Mouse (Mus musculus): ENCODE measurements around the gene Rnf223. TPM values are rescaled to one million over a fixed set of nuclear protein-coding genes. Genes with fewer than 3 reads are reported as not detected.

The Rnf223 gene
- polyA plus RNA-seq, 1 experiment from 2014 or later = 0.76 TPM

- H3K4me3 ChIP-seq (ENCODE audit: low read depth, low read length) = peak within 1 kb of the TSS; percentile 81
- peak; percentile 99 for ATAC-seq (ENCODE audit: low FRiP score)
- peak; percentile 98 for DNase-seq (ENCODE audit: low spot score)
- under 1% methylated on average over 56 of the region's 60 CpGs for WGBS
- H3K27me3 ChIP-seq (ENCODE audit: control insufficient read depth, insufficient read depth, low read length) = no peaks in the 10 kb centered on the region
- peak within 1 kb of the TSS; percentile 43 for H3K4me2 ChIP-seq (replicated peaks; ENCODE audit: low read depth, low read length)
- H3K9me3 ChIP-seq (ENCODE audit: control insufficient read depth, low read length) = no peaks in the 10 kb centered on the region
- H3K9ac ChIP-seq (ENCODE audit: low read depth, low read length) = peak within 1 kb of the TSS; percentile 80
- peak within 1 kb of the TSS; percentile 89 for H3K27ac ChIP-seq (ENCODE audit: low read depth, low read length)
- no peaks in the 10 kb centered on the region for H3K36me3 ChIP-seq (ENCODE audit: control insufficient read depth, insufficient read depth, low read length)
- no peaks in the 10 kb centered on the region for H3K4me1 ChIP-seq (replicated peaks; ENCODE audit: control insufficient read depth, insufficient read depth, low read length)
Observed at GRCm38 (mm10) chr4:156109570-156110331, 20.6 kb upstream of the Rnf223 start, which contains the start of gene 9430015G10Rik. 9430015G10Rik (plus strand) TSS chr4:156109982.

- Histone ChIP-seq H3K27me3 (ENCODE audit: control insufficient read depth, insufficient read depth, low read length) (no peaks in the 10 kb centered on the region), H3K27ac (ENCODE audit: low read depth, low read length) (no peak overlapping the region), H3K4me2 (replicated peaks; ENCODE audit: low read depth, low read length) (no peak overlapping the region), H3K9me3 (ENCODE audit: control insufficient read depth, low read length) (no peaks in the 10 kb centered on the region), H3K9ac (ENCODE audit: low read depth, low read length) (no peak overlapping the region), H3K4me3 (ENCODE audit: low read depth, low read length) (no peak overlapping the region), H3K4me1 (replicated peaks; ENCODE audit: control insufficient read depth, insufficient read depth, low read length) (no peaks in the 10 kb centered on the region), H3K36me3 (ENCODE audit: control insufficient read depth, insufficient read depth, low read length) (peaks cover 15% of the 10 kb centered on the region; the same call in 1 of the 2 replicates)
- WGBS = 97% methylated on average over 7 of the region's 7 CpGs
- DNase-seq (ENCODE audit: low spot score) (no peak), ATAC-seq (ENCODE audit: low FRiP score) (no peak)
Observed at GRCm38 (mm10) chr4:156124077-156124476, 6.2 kb upstream of the Rnf223 start.

- Histone ChIP-seq H3K4me2 (replicated peaks; ENCODE audit: low read depth, low read length) (no peak overlapping the region), H3K27me3 (ENCODE audit: control insufficient read depth, insufficient read depth, low read length) (no peaks in the 10 kb centered on the region), H3K9me3 (ENCODE audit: control insufficient read depth, low read length) (no peaks in the 10 kb centered on the region), H3K4me1 (replicated peaks; ENCODE audit: control insufficient read depth, insufficient read depth, low read length) (no peaks in the 10 kb centered on the region), H3K27ac (ENCODE audit: low read depth, low read length) (no peak overlapping the region), H3K4me3 (ENCODE audit: low read depth, low read length) (no peak overlapping the region), H3K9ac (ENCODE audit: low read depth, low read length) (no peak overlapping the region), H3K36me3 (ENCODE audit: control insufficient read depth, insufficient read depth, low read length) (peaks cover 12% of the 10 kb centered on the region; the same call in 1 of the 2 replicates)
- DNase-seq (ENCODE audit: low spot score) (no peak), ATAC-seq (ENCODE audit: low FRiP score) (no peak)
- 91% methylated on average over 6 of the region's 6 CpGs for WGBS
Observed at GRCm38 (mm10) chr4:156125393-156125792, 4.9 kb upstream of the Rnf223 start.

GRCm38 (mm10) chr4:156126841-156127240 lies 3.5 kb upstream of the Rnf223 start:
- ATAC-seq (ENCODE audit: low FRiP score) (no peak), DNase-seq (ENCODE audit: low spot score) (no peak)
- Histone ChIP-seq H3K4me1 (replicated peaks; ENCODE audit: control insufficient read depth, insufficient read depth, low read length) (no peaks in the 10 kb centered on the region), H3K27ac (ENCODE audit: low read depth, low read length) (no peak overlapping the region), H3K4me3 (ENCODE audit: low read depth, low read length) (no peak overlapping the region), H3K27me3 (ENCODE audit: control insufficient read depth, insufficient read depth, low read length) (no peaks in the 10 kb centered on the region), H3K9ac (ENCODE audit: low read depth, low read length) (no peak overlapping the region), H3K4me2 (replicated peaks; ENCODE audit: low read depth, low read length) (no peak overlapping the region), H3K9me3 (ENCODE audit: control insufficient read depth, low read length) (no peaks in the 10 kb centered on the region), H3K36me3 (ENCODE audit: control insufficient read depth, insufficient read depth, low read length) (peaks cover 7% of the 10 kb centered on the region; the same call in 1 of the 2 replicates)
- WGBS = 95% methylated on average over 7 of the region's 7 CpGs

- H3K4me1 ChIP-seq (replicated peaks; ENCODE audit: control insufficient read depth, insufficient read depth, low read length) = no peaks in the 10 kb centered on the region
- H3K9me3 ChIP-seq (ENCODE audit: control insufficient read depth, low read length) = no peaks in the 10 kb centered on the region
- no peaks in the 10 kb centered on the region for H3K27me3 ChIP-seq (ENCODE audit: control insufficient read depth, insufficient read depth, low read length)
- WGBS = 90% methylated on average over 5 of the region's 5 CpGs
- H3K27ac ChIP-seq (ENCODE audit: low read depth, low read length) = no peak overlapping the region
- H3K4me3 ChIP-seq (ENCODE audit: low read depth, low read length) = no peak overlapping the region
- ATAC-seq (ENCODE audit: low FRiP score) = no peak
- H3K4me2 ChIP-seq (replicated peaks; ENCODE audit: low read depth, low read length) = no peak overlapping the region
- H3K9ac ChIP-seq (ENCODE audit: low read depth, low read length) = no peak overlapping the region
- DNase-seq (ENCODE audit: low spot score) = no peak
- peaks cover 7% of the 10 kb centered on the region; the same call in 1 of the 2 replicates for H3K36me3 ChIP-seq (ENCODE audit: control insufficient read depth, insufficient read depth, low read length)
Observed at GRCm38 (mm10) chr4:156128746-156129145, 1.6 kb upstream of the Rnf223 start.

- Histone ChIP-seq H3K27ac (ENCODE audit: low read depth, low read length) (no peak overlapping the region), H3K36me3 (ENCODE audit: control insufficient read depth, insufficient read depth, low read length) (peaks cover under 1% of the 10 kb centered on the region; the same call in 1 of the 2 replicates), H3K4me2 (replicated peaks; ENCODE audit: low read depth, low read length) (no peak overlapping the region), H3K4me1 (replicated peaks; ENCODE audit: control insufficient read depth, insufficient read depth, low read length) (no peaks in the 10 kb centered on the region), H3K4me3 (ENCODE audit: low read depth, low read length) (no peak overlapping the region), H3K9ac (ENCODE audit: low read depth, low read length) (no peak overlapping the region), H3K27me3 (ENCODE audit: control insufficient read depth, insufficient read depth, low read length) (no peaks in the 10 kb centered on the region), H3K9me3 (ENCODE audit: control insufficient read depth, low read length) (no peaks in the 10 kb centered on the region)
- no peak for DNase-seq (ENCODE audit: low spot score)
- ATAC-seq (ENCODE audit: low FRiP score) = no peak
- 87% methylated on average over 10 of the region's 10 CpGs for WGBS
Observed at GRCm38 (mm10) chr4:156130940-156131339, 627 bp downstream of the Rnf223 start.

GRCm38 (mm10) chr4:156133334-156133733 lies 3.0 kb downstream of the Rnf223 start:
- Histone ChIP-seq H3K27me3 (ENCODE audit: control insufficient read depth, insufficient read depth, low read length) (no peaks in the 10 kb centered on the region), H3K27ac (ENCODE audit: low read depth, low read length) (no peak overlapping the region), H3K9me3 (ENCODE audit: control insufficient read depth, low read length) (no peaks in the 10 kb centered on the region), H3K36me3 (ENCODE audit: control insufficient read depth, insufficient read depth, low read length) (no peaks in the 10 kb centered on the region), H3K4me3 (ENCODE audit: low read depth, low read length) (no peak overlapping the region), H3K4me2 (replicated peaks; ENCODE audit: low read depth, low read length) (no peak overlapping the region), H3K4me1 (replicated peaks; ENCODE audit: control insufficient read depth, insufficient read depth, low read length) (no peaks in the 10 kb centered on the region), H3K9ac (ENCODE audit: low read depth, low read length) (no peak overlapping the region)
- 68% methylated on average over 5 of the region's 5 CpGs for WGBS
- ATAC-seq (ENCODE audit: low FRiP score) = no peak
- DNase-seq (ENCODE audit: low spot score) = no peak

- ATAC-seq (ENCODE audit: low FRiP score) = no peak
- Histone ChIP-seq H3K4me2 (replicated peaks; ENCODE audit: low read depth, low read length) (no peak overlapping the region), H3K36me3 (ENCODE audit: control insufficient read depth, insufficient read depth, low read length) (no peaks in the 10 kb centered on the region), H3K27me3 (ENCODE audit: control insufficient read depth, insufficient read depth, low read length) (no peaks in the 10 kb centered on the region), H3K4me1 (replicated peaks; ENCODE audit: control insufficient read depth, insufficient read depth, low read length) (no peaks in the 10 kb centered on the region), H3K9me3 (ENCODE audit: control insufficient read depth, low read length) (no peaks in the 10 kb centered on the region), H3K4me3 (ENCODE audit: low read depth, low read length) (no peak overlapping the region), H3K27ac (ENCODE audit: low read depth, low read length) (no peak overlapping the region), H3K9ac (ENCODE audit: low read depth, low read length) (no peak overlapping the region)
- no peak for DNase-seq (ENCODE audit: low spot score)
- WGBS = 78% methylated on average over 12 of the region's 12 CpGs
Observed at GRCm38 (mm10) chr4:156133943-156134605, 3.8 kb downstream of the Rnf223 start.
